Mouse (Mus musculus): ENCODE data around the gene Urad.

The Urad gene

GRCm38 (mm10) chr5:147269926-147270672, 52.1 kb downstream of the Urad start, which contains the start of gene Pdx1:
Pdx1 (plus strand) TSS chr5:147269959.
- DNase-seq (ENCODE audit: extremely low spot score, low spot score), result peak; percentile 63

DNA sequence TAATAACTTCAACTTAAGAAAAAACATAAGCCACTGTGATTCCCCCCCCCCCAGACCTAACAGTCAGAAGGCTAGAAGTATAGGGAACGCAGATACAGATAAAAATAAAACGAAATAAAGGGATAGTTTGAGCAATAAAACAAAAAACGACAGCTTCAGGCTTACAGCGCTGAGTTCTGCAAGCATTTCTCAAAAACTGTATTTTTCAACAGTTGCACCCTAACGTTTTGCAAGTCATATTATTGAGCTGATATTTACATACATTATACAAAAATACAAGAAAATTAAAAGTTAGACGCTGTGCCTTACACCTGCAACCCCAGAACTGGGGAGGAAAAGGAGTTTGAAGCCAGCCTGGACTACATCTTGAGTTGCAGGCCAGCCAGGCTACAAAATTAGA, 52.9 kb downstream of the Urad start:
- no peak for DNase-seq (ENCODE audit: extremely low spot score, low spot score)

GRCm38 (mm10) chr5:147268728-147269127, 53.5 kb downstream of the Urad start:
- DNase-seq (ENCODE audit: extremely low spot score, low spot score), result peak; percentile 49

DNA sequence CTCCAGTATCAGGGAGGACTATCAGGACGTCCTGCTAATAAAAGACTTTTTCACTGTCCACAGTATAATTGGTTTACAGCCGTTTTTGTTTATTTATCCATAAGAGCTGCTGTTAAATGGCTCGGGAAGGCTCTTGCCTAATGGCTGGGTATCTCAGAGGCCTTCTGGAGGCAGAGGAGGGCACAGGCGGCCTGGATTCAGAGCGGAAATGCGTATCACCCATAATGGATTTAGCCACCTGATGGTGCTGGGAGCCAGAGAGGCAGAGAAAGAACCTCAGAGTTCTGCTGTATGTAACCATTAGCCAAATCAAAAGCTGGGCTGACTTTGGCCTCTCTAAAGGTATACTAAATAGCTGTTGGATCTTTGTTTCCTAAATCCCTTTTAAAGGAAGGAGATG, 54.8 kb downstream of the Urad start:
- DNase-seq (ENCODE audit: extremely low spot score, low spot score), result peak; percentile 25
